Mouse (Mus musculus) intestine, postnatal 0 days (tissue): Measurements from ENCODE around the gene Anks4b. TPM values are rescaled to one million over a fixed set of nuclear protein-coding genes. Genes with fewer than 3 reads are reported as not detected.

ENCODE experiments used
- ATAC-seq: fragments of 200-750 bp; cut with Nextera tagmentation; 2 replicates; pipeline ENCODE4 v1.8.0; 2017; ENCODE audit warnings: mild to moderate bottlenecking, moderate TSS enrichment, moderate library complexity
- H3K27ac ChIP-seq: fragments of 300-500 bp; sonication (generic); 2 replicates; pipeline ENCODE4 v1.5.1; 2014; ENCODE audit warnings: mild to moderate bottlenecking, low read depth, low read length, moderate library complexity
- H3K27me3 ChIP-seq: fragments of 300-500 bp; sonication (generic); replicated peaks from 2 replicates; pipeline ENCODE4 v1.6.1; 2014; ENCODE audit warnings: low read length, mixed read lengths; ENCODE audit not compliant: control insufficient read depth, insufficient read depth
- H3K36me3 ChIP-seq: fragments of 300-500 bp; sonication (generic); 2 replicates; pipeline ENCODE4 v1.6.1; 2014; ENCODE audit warnings: mild to moderate bottlenecking, moderate library complexity; ENCODE audit not compliant: control insufficient read depth, insufficient read depth
- H3K4me1 ChIP-seq: fragments of 300-500 bp; sonication (generic); replicated peaks from 2 replicates; pipeline ENCODE4 v1.6.1; 2014; ENCODE audit warnings: antibody characterized with exemption, low read length, mixed read lengths; ENCODE audit not compliant: control insufficient read depth, insufficient read depth
- H3K4me2 ChIP-seq: fragments of 300-500 bp; sonication (generic); replicated peaks from 2 replicates; pipeline ENCODE4 v1.6.1; 2014; ENCODE audit warnings: low read depth, mild to moderate bottlenecking, moderate library complexity
- H3K4me3 ChIP-seq: fragments of 300-500 bp; sonication (generic); 2 replicates; pipeline ENCODE4 v1.5.1; 2014; ENCODE audit warnings: low read depth, low read length
- H3K9ac ChIP-seq: fragments of 300-500 bp; sonication (generic); 2 replicates; pipeline ENCODE4 v1.6.1; 2014; ENCODE audit warnings: mild to moderate bottlenecking, low read depth, low read length
- H3K9me3 ChIP-seq: fragments of 300-500 bp; sonication (generic); 2 replicates; pipeline ENCODE4 v1.6.1; 2016; ENCODE audit warnings: mixed run types; ENCODE audit not compliant: control insufficient read depth
- CTCF ChIP-seq: sonication (generic); IDR thresholded peaks from 2 replicates; pipeline ENCODE4 v1.5.1; 2016; ENCODE audit warnings: low read depth, mild to moderate bottlenecking, control low read depth, antibody characterized with exemption, moderate library complexity
- WGBS: fragments of 180-500 bp; shearing (Covaris S2); extraction: QIAGEN DNeasy Blood & Tissue Kit; methylation state at CpG from one replicate; pipeline ENCODE4 v1.1.7; 2014; 5-methylcytosine and 5-hydroxymethylcytosine counted together
- polyA plus RNA-seq: library from polyadenylated mRNA; unstranded; fragments of >200 nt; fragmentation: Nextera tagmentation; extraction: Ambion mirVana; gene quantifications from 2 replicates; pipeline ENCODE4 v1.2.1, GENCODE M21; 2015

Anks4b gene
- polyA plus RNA-seq: 23.0 and 29.2 TPM in 2 replicates

GRCm38 (mm10) chr7:120173603-120174244, at the start of gene Anks4b:
Anks4b (plus strand) TSS chr7:120173858.
- TF ChIP-seq CTCF: no peak
- 43% methylated on average over 10 of the region's 10 CpGs for WGBS
- Histone ChIP-seq H3K9me3 (no peaks in the 10 kb centered on the region), H3K9ac (peak within 1 kb of the TSS; percentile 63), H3K36me3 (no peaks in the 10 kb centered on the region), H3K27ac (peak within 1 kb of the TSS; percentile 80), H3K27me3 (no peaks in the 10 kb centered on the region), H3K4me1 (peaks cover 2% of the 10 kb centered on the region; the same call in 1 of the 2 replicates), H3K4me2 (peak within 1 kb of the TSS; percentile 58), H3K4me3 (peak within 1 kb of the TSS; percentile 43)
- ATAC-seq: peak; percentile 92

GRCm38 (mm10) chr7:120124844-120125243, 48.8 kb upstream of the Anks4b start:
- Histone ChIP-seq H3K9ac (no peak overlapping the region), H3K9me3 (no peaks in the 10 kb centered on the region)

GRCm38 (mm10) chr7:120126976-120127685, 46.5 kb upstream of the Anks4b start:
- no peak for ATAC-seq
- Histone ChIP-seq H3K4me3 (no peak overlapping the region), H3K9ac (no peak overlapping the region), H3K36me3 (no peaks in the 10 kb centered on the region), H3K9me3 (no peaks in the 10 kb centered on the region), H3K4me2 (no peak overlapping the region), H3K4me1 (no peaks in the 10 kb centered on the region), H3K27ac (no peak overlapping the region), H3K27me3 (no peaks in the 10 kb centered on the region)
- 60% methylated on average over 5 of the region's 5 CpGs for WGBS
- no peak for TF ChIP-seq CTCF

More at GRCm38 (mm10) chr7:120124844-120125243, 48.8 kb upstream of the Anks4b start:
- Histone ChIP-seq H3K27ac (no peak overlapping the region), H3K27me3 (no peaks in the 10 kb centered on the region), H3K4me2 (no peak overlapping the region), H3K4me3 (no peak overlapping the region), H3K4me1 (no peaks in the 10 kb centered on the region), H3K36me3 (peaks cover 5% of the 10 kb centered on the region)
- TF ChIP-seq CTCF: peak; percentile 95
- 5% methylated on average over 3 of the region's 3 CpGs for WGBS
- peak; percentile 85 for ATAC-seq

GRCm38 (mm10) chr7:120127686-120128059, 46.0 kb upstream of the Anks4b start:
- no peaks in the 10 kb centered on the region for H3K9me3 ChIP-seq
- no peak overlapping the region for H3K27ac ChIP-seq
- no peaks in the 10 kb centered on the region for H3K4me1 ChIP-seq
- H3K27me3 ChIP-seq: no peaks in the 10 kb centered on the region
- ATAC-seq: no peak
- no peak overlapping the region for H3K9ac ChIP-seq
- no peak for TF ChIP-seq CTCF
- no peak overlapping the region for H3K4me2 ChIP-seq
- 63% methylated on average over 4 of the region's 4 CpGs for WGBS
- no peaks in the 10 kb centered on the region for H3K36me3 ChIP-seq
- H3K4me3 ChIP-seq: no peak overlapping the region

GRCm38 (mm10) chr7:120128951-120129350, 44.7 kb upstream of the Anks4b start:
- Histone ChIP-seq H3K36me3 (no peaks in the 10 kb centered on the region), H3K9me3 (no peaks in the 10 kb centered on the region), H3K4me2 (no peak overlapping the region), H3K27me3 (no peaks in the 10 kb centered on the region), H3K27ac (no peak overlapping the region), H3K4me3 (no peak overlapping the region), H3K4me1 (no peaks in the 10 kb centered on the region), H3K9ac (no peak overlapping the region)
- 70% methylated on average over 4 of the region's 4 CpGs for WGBS
- no peak for ATAC-seq
- no peak for TF ChIP-seq CTCF

GRCm38 (mm10) chr7:120142743-120143142, 30.9 kb upstream of the Anks4b start:
- no peaks in the 10 kb centered on the region for H3K9me3 ChIP-seq
- H3K4me3 ChIP-seq: no peak overlapping the region
- TF ChIP-seq CTCF: no peak
- no peak overlapping the region for H3K27ac ChIP-seq
- no peaks in the 10 kb centered on the region for H3K27me3 ChIP-seq
- H3K9ac ChIP-seq: no peak overlapping the region
- 76% methylated on average over 1 of the region's 1 CpGs for WGBS
- H3K4me1 ChIP-seq: no peaks in the 10 kb centered on the region
- no peak overlapping the region for H3K4me2 ChIP-seq
- H3K36me3 ChIP-seq: no peaks in the 10 kb centered on the region
- ATAC-seq: peak; percentile 69
